Mouse (Mus musculus): ENCODE data around the gene Ampd1.

- no peak for TF ChIP-seq CTCF (IDR thresholded peaks at IDR 0.05; ENCODE audit: control insufficient read depth, insufficient read depth, insufficient replicate concordance, low read depth, low read length)
- no peak for TF ChIP-seq POLR2A (IDR thresholded peaks at IDR 0.05; ENCODE audit: control insufficient read depth, low read depth, low read length)
These were observed 4.8 kb upstream of the Ampd1 start for GRCm38 (mm10) chr3:103068971-103069370.
